Mouse (Mus musculus) limb, embryonic 13.5 days (tissue): ENCODE data around the gene Rasd2. TPM values are rescaled to one million over a fixed set of nuclear protein-coding genes. Genes with fewer than 3 reads are reported as not detected.

Experiments used
- ATAC-seq: fragments of 200-750 bp; cut with Nextera tagmentation; 2 replicates; pipeline ENCODE4 v1.8.0; 2017; ENCODE audit warnings: low read depth, moderate number of reproducible peaks, moderate TSS enrichment; ENCODE audit not compliant: low FRiP score
- H3K27ac ChIP-seq: fragments of 300-500 bp; sonication (generic); 2 replicates; pipeline ENCODE4 v1.5.1; 2015; ENCODE audit warnings: inconsistent platforms, mild to moderate bottlenecking, moderate library complexity
- H3K27me3 ChIP-seq: fragments of 300-500 bp; sonication (generic); 2 replicates; pipeline ENCODE4 v1.6.1; 2015; ENCODE audit warnings: mild to moderate bottlenecking, inconsistent platforms
- H3K36me3 ChIP-seq: fragments of 300-500 bp; sonication (generic); 2 replicates; pipeline ENCODE4 v1.6.1; 2015; ENCODE audit warnings: inconsistent platforms, mild to moderate bottlenecking, moderate library complexity
- H3K4me1 ChIP-seq: fragments of 300-500 bp; sonication (generic); 2 replicates; pipeline ENCODE4 v1.6.1; 2015; ENCODE audit warnings: inconsistent platforms
- H3K4me2 ChIP-seq: fragments of 300-500 bp; sonication (generic); replicated peaks from 2 replicates; pipeline ENCODE4 v1.6.1; 2015; ENCODE audit warnings: inconsistent platforms, mild to moderate bottlenecking, moderate library complexity
- H3K4me3 ChIP-seq: fragments of 300-500 bp; sonication (generic); 2 replicates; pipeline ENCODE4 v1.5.1; 2015; ENCODE audit warnings: moderate library complexity, mild to moderate bottlenecking, inconsistent platforms
- H3K9ac ChIP-seq: fragments of 300-500 bp; sonication (generic); 2 replicates; pipeline ENCODE4 v1.6.1; 2015; ENCODE audit warnings: mild to moderate bottlenecking, inconsistent platforms
- H3K9me3 ChIP-seq: fragments of 300-500 bp; sonication (generic); 2 replicates; pipeline ENCODE4 v1.6.1; 2016; ENCODE audit warnings: inconsistent platforms
- WGBS: fragments of 180-500 bp; shearing (Covaris S2); methylation state at CpG from one replicate; pipeline ENCODE4 v1.1.7; 2015; 5-methylcytosine and 5-hydroxymethylcytosine counted together
- polyA plus RNA-seq: library from polyadenylated mRNA; unstranded; fragments of >200 nt; fragmentation: Nextera tagmentation; extraction: Ambion mirVana; gene quantifications from 2 replicates; pipeline ENCODE4 v1.2.1, GENCODE M21; 2015

Rasd2 gene
- polyA plus RNA-seq, 1 experiment from 2014 or later = 0.11 TPM

GRCm38 (mm10) chr8:75233915-75234554 lies 20.3 kb downstream of the Rasd2 start:
- Histone ChIP-seq H3K4me2 (no peak overlapping the region), H3K9ac (no peak overlapping the region), H3K9me3 (no peaks in the 10 kb centered on the region), H3K4me3 (no peak overlapping the region), H3K4me1 (no peaks in the 10 kb centered on the region), H3K27ac (no peak overlapping the region), H3K27me3 (no peaks in the 10 kb centered on the region), H3K36me3 (no peaks in the 10 kb centered on the region)
- 57% methylated on average over 4 of the region's 4 CpGs for WGBS
- ATAC-seq = no peak

- no peak overlapping the region for H3K27ac ChIP-seq
- H3K36me3 ChIP-seq = no peaks in the 10 kb centered on the region
- H3K4me2 ChIP-seq = no peak overlapping the region
- peaks cover 6% of the 10 kb centered on the region for H3K9me3 ChIP-seq
- WGBS = 91% methylated on average over 15 of the region's 15 CpGs
- H3K4me3 ChIP-seq = no peak overlapping the region
- ATAC-seq = no peak
- no peaks in the 10 kb centered on the region for H3K27me3 ChIP-seq
- H3K4me1 ChIP-seq = no peaks in the 10 kb centered on the region
- H3K9ac ChIP-seq = no peak overlapping the region
These were observed 33.6 kb downstream of the Rasd2 start for GRCm38 (mm10) chr8:75247331-75247730.

GRCm38 (mm10) chr8:75249186-75249585 lies 35.4 kb downstream of the Rasd2 start:
- 91% methylated on average over 4 of the region's 4 CpGs for WGBS
- Histone ChIP-seq H3K9me3 (peaks cover 6% of the 10 kb centered on the region), H3K27me3 (no peaks in the 10 kb centered on the region), H3K4me1 (no peaks in the 10 kb centered on the region), H3K27ac (no peak overlapping the region), H3K4me3 (no peak overlapping the region), H3K36me3 (no peaks in the 10 kb centered on the region), H3K4me2 (no peak overlapping the region), H3K9ac (no peak overlapping the region)
- ATAC-seq = no peak

- no peak for ATAC-seq
- no peaks in the 10 kb centered on the region for H3K27me3 ChIP-seq
These were observed 40.3 kb downstream of the Rasd2 start for GRCm38 (mm10) chr8:75254027-75254426.

GRCm38 (mm10) chr8:75255635-75256034 lies 41.9 kb downstream of the Rasd2 start:
- no peak for ATAC-seq
- Histone ChIP-seq H3K4me3 (no peak overlapping the region), H3K27me3 (no peaks in the 10 kb centered on the region), H3K4me2 (no peak overlapping the region), H3K9me3 (no peaks in the 10 kb centered on the region; the same call in 1 of the 2 replicates), H3K9ac (no peak overlapping the region), H3K4me1 (no peaks in the 10 kb centered on the region), H3K36me3 (no peaks in the 10 kb centered on the region), H3K27ac (no peak overlapping the region)
- WGBS = 91% methylated on average over 3 of the region's 3 CpGs

More at GRCm38 (mm10) chr8:75254027-75254426, 40.3 kb downstream of the Rasd2 start:
- Histone ChIP-seq H3K4me3 (no peak overlapping the region), H3K4me2 (no peak overlapping the region), H3K9me3 (no peaks in the 10 kb centered on the region; the same call in 1 of the 2 replicates), H3K4me1 (no peaks in the 10 kb centered on the region), H3K9ac (no peak overlapping the region), H3K27ac (no peak overlapping the region), H3K36me3 (no peaks in the 10 kb centered on the region)
- 87% methylated on average over 3 of the region's 3 CpGs for WGBS

GRCm38 (mm10) chr8:75272166-75272565 lies 58.4 kb downstream of the Rasd2 start:
- no peaks in the 10 kb centered on the region for H3K4me1 ChIP-seq
- ATAC-seq = no peak
- no peak overlapping the region for H3K4me3 ChIP-seq
- no peaks in the 10 kb centered on the region for H3K27me3 ChIP-seq
- no peak overlapping the region for H3K27ac ChIP-seq
- no peak overlapping the region for H3K9ac ChIP-seq
- H3K36me3 ChIP-seq = no peaks in the 10 kb centered on the region
- peaks cover 6% of the 10 kb centered on the region; the same call in 1 of the 2 replicates for H3K9me3 ChIP-seq
- H3K4me2 ChIP-seq = no peak overlapping the region
- 34% methylated on average over 4 of the region's 4 CpGs for WGBS

Other genes with a start within 250 kb of the Rasd2 start
- 46.8 and 48.6 TPM in 2 replicates for gene Hmgxb4, start 220.6 kb upstream of the Rasd2 start, polyA plus RNA-seq
- 31.8 and 34.5 TPM in 2 replicates for gene Tom1, start 180.2 kb upstream of the Rasd2 start, polyA plus RNA-seq
- 30.6 and 32.0 TPM in 2 replicates for gene Hmox1, start 120.3 kb upstream of the Rasd2 start, polyA plus RNA-seq
- 182 and 186 TPM in 2 replicates for gene Mcm5, start 104.4 kb upstream of the Rasd2 start, polyA plus RNA-seq
- gene Gm10358, start 192.6 kb downstream of the Rasd2 start, polyA plus RNA-seq = 0.20 and 0.28 TPM in 2 replicates
- 0.08 and 0.10 TPM in 2 replicates for gene Iqcm, start 234.8 kb downstream of the Rasd2 start, polyA plus RNA-seq